In genomic region chr13:52928392-52928791, GRCm38 (mm10) we compare ENCODE assay signal across 8 mouse cellular contexts. TPM values are rescaled to one million over a fixed set of nuclear protein-coding genes. Genes with fewer than 3 reads are reported as not detected.
DNase-seq lines count a peak whose midpoint lies in the region; ATAC-seq lines count a peak whose summit lies in the region.

No protein-coding gene starts in this region.

- H3K27me3 ChIP-seq in heart, embryonic 12.5 days (replicated peaks) = no peaks in the 10 kb centered on the region
- no peaks in the 10 kb centered on the region for H3K27me3 ChIP-seq in embryonic facial prominence, embryonic 14.5 days (replicated peaks; ENCODE audit: control insufficient read depth, insufficient read depth, low read length)
- no peaks in the 10 kb centered on the region for H3K27me3 ChIP-seq in limb, embryonic 12.5 days
- no peaks in the 10 kb centered on the region for H3K27me3 ChIP-seq in stomach, embryonic 16.5 days (ENCODE audit: control insufficient read depth, insufficient read depth, low read length)

- H3K36me3 ChIP-seq in heart, embryonic 12.5 days = no peaks in the 10 kb centered on the region
- no peaks in the 10 kb centered on the region for H3K36me3 ChIP-seq in embryonic facial prominence, embryonic 14.5 days (ENCODE audit: control insufficient read depth, insufficient read depth, low read length)
- no peaks in the 10 kb centered on the region for H3K36me3 ChIP-seq in limb, embryonic 12.5 days
- no peaks in the 10 kb centered on the region for H3K36me3 ChIP-seq in stomach, embryonic 16.5 days (ENCODE audit: control insufficient read depth, insufficient read depth, low read length)

- ATAC-seq in heart, embryonic 12.5 days (ENCODE audit: insufficient number of reproducible peaks, low FRiP score) = no peak
- ATAC-seq in embryonic facial prominence, embryonic 14.5 days (ENCODE audit: low read depth) = no peak
- ATAC-seq in limb, embryonic 12.5 days (ENCODE audit: insufficient number of reproducible peaks, insufficient read depth, low FRiP score, low TSS enrichment, low read depth) = no peak
- ATAC-seq in stomach, embryonic 16.5 days (ENCODE audit: insufficient read depth, low FRiP score) = no peak
- ATAC-seq in granulocyte monocyte progenitor cell, adult 5-6 weeks (replicated peaks; ENCODE audit: poor library complexity, severe bottlenecking) = no peak

- H3K4me3 ChIP-seq in heart, embryonic 12.5 days = peak overlapping the region; percentile 89
- peak overlapping the region; percentile 87 for H3K4me3 ChIP-seq in embryonic facial prominence, embryonic 14.5 days (ENCODE audit: low read depth, low read length)
- peak overlapping the region; percentile 82 for H3K4me3 ChIP-seq in limb, embryonic 12.5 days (replicated peaks)
- H3K4me3 ChIP-seq in stomach, embryonic 16.5 days (replicated peaks; ENCODE audit: low read length) = peak overlapping the region; percentile 90

- DNase-seq in heart, postnatal 36 days = no peak
- peak; percentile 4 for DNase-seq in A20 (ENCODE audit: low read depth, low spot score)
- no peak for DNase-seq in embryonic facial prominence, embryonic 14.5 days (ENCODE audit: low spot score)
- DNase-seq in adrenal gland, postnatal 14 days = no peak

- intact Hi-C loops in heart, postnatal 36 days (cut with DNase I) = loop anchor here (2.0 to 5.0 kb wide), 2 partner anchors 106 to 216 kb away; no protein-coding TSS in a partner anchor

- 58% methylated on average over 9 of the region's 9 CpGs for whole genome bisulfite sequencing in heart, embryonic 12.5 days
- 58% methylated on average over 9 of the region's 9 CpGs for WGBS in embryonic facial prominence, embryonic 14.5 days
- 74% methylated on average over 9 of the region's 9 CpGs for WGBS in limb, embryonic 12.5 days
- 56% methylated on average over 9 of the region's 9 CpGs for WGBS in stomach, embryonic 16.5 days

- H3K9ac ChIP-seq in heart, embryonic 12.5 days = peak overlapping the region; percentile 84; the same call in 1 of the 2 replicates
- peak overlapping the region; percentile 87 for H3K9ac ChIP-seq in embryonic facial prominence, embryonic 14.5 days (ENCODE audit: low read depth, low read length)
- H3K9ac ChIP-seq in limb, embryonic 12.5 days (replicated peaks) = peak overlapping the region; percentile 81; the same call in 1 of the 2 replicates
- peak overlapping the region; percentile 93 for H3K9ac ChIP-seq in stomach, embryonic 16.5 days (ENCODE audit: low read length)

- 0 out of 2 replicates have a peak, but pooled peaks cover 3% of the 10 kb centered on the region for H3K9me3 ChIP-seq in heart, embryonic 12.5 days (replicated peaks)
- no peaks in the 10 kb centered on the region for H3K9me3 ChIP-seq in embryonic facial prominence, embryonic 14.5 days (ENCODE audit: control insufficient read depth, low read length)
- no peaks in the 10 kb centered on the region for H3K9me3 ChIP-seq in limb, embryonic 12.5 days
- no peaks in the 10 kb centered on the region for H3K9me3 ChIP-seq in stomach, embryonic 16.5 days (replicated peaks; ENCODE audit: control insufficient read depth, low read length)

- peaks cover 30% of the 10 kb centered on the region for H3K4me1 ChIP-seq in heart, embryonic 12.5 days (replicated peaks)
- peaks cover 9% of the 10 kb centered on the region for H3K4me1 ChIP-seq in embryonic facial prominence, embryonic 14.5 days (ENCODE audit: control insufficient read depth, insufficient read depth, low read length)
- peaks cover 21% of the 10 kb centered on the region for H3K4me1 ChIP-seq in limb, embryonic 12.5 days (replicated peaks)
- H3K4me1 ChIP-seq in stomach, embryonic 16.5 days (ENCODE audit: control insufficient read depth, insufficient read depth, low read length) = peaks cover 16% of the 10 kb centered on the region

- H3K27ac ChIP-seq in heart, embryonic 12.5 days (ENCODE audit: poor library complexity, severe bottlenecking) = no peak overlapping the region
- no peak overlapping the region; the same call in 1 of the 2 replicates for H3K27ac ChIP-seq in embryonic facial prominence, embryonic 14.5 days (replicated peaks; ENCODE audit: low read depth, low read length)
- H3K27ac ChIP-seq in limb, embryonic 12.5 days = no peak overlapping the region
- no peak overlapping the region for H3K27ac ChIP-seq in stomach, embryonic 16.5 days (ENCODE audit: low read length)

- peak overlapping the region; percentile 73 for H3K4me2 ChIP-seq in heart, embryonic 12.5 days
- peak overlapping the region; percentile 74 for H3K4me2 ChIP-seq in embryonic facial prominence, embryonic 14.5 days (ENCODE audit: low read depth, low read length)
- peak overlapping the region; percentile 67 for H3K4me2 ChIP-seq in limb, embryonic 12.5 days
- H3K4me2 ChIP-seq in stomach, embryonic 16.5 days (ENCODE audit: low read depth, low read length) = peak overlapping the region; percentile 68

RNA-seq across cellular contexts. Expression of gene Auh, which starts 1.1 kb away (rescaled TPM):
- polyA plus RNA-seq in heart, embryonic 12.5 days (2016; fragmentation: Nextera tagmentation; extraction: Ambion mirVana) = 51.3 and 55.2 TPM in 2 replicates
- 100 to 1,000 TPM; 139 to 141 TPM for total RNA-seq in heart, postnatal 36 days (2021)
- 34.0 and 35.2 TPM in 2 replicates for polyA plus RNA-seq in embryonic facial prominence, embryonic 14.5 days (2014; fragmentation: Nextera tagmentation; extraction: Ambion mirVana)
- polyA plus RNA-seq in limb, embryonic 12.5 days (2016; fragmentation: Nextera tagmentation; extraction: Ambion mirVana) = 40.8 and 41.0 TPM in 2 replicates
- polyA plus RNA-seq in stomach, embryonic 16.5 days (2015; fragmentation: Nextera tagmentation; extraction: Ambion mirVana) = 43.8 and 46.9 TPM in 2 replicates
- 29.2 and 35.9 TPM in 2 replicates for total RNA-seq in granulocyte monocyte progenitor cell, adult 5-6 weeks (2014; fragmentation: Nextera tagmentation)
- total RNA-seq in granulocyte monocyte progenitor cell, adult 5-6 weeks (2017) = 34.6 and 37.1 TPM in 2 replicates
- 128 and 131 TPM in 2 replicates for total RNA-seq in adrenal gland, postnatal 14 days (2021)

RNA-seq across cellular contexts. Expression of gene Nfil3, which starts 52.5 kb away (rescaled TPM):
- 46.3 and 50.2 TPM in 2 replicates for polyA plus RNA-seq in heart, embryonic 12.5 days (2016; fragmentation: Nextera tagmentation; extraction: Ambion mirVana)
- 10 to 100 TPM; 10.3 to 25.7 TPM for total RNA-seq in heart, postnatal 36 days (2021)
- 27.2 and 30.4 TPM in 2 replicates for polyA plus RNA-seq in embryonic facial prominence, embryonic 14.5 days (2014; fragmentation: Nextera tagmentation; extraction: Ambion mirVana)
- polyA plus RNA-seq in limb, embryonic 12.5 days (2016; fragmentation: Nextera tagmentation; extraction: Ambion mirVana) = 30.1 and 31.6 TPM in 2 replicates
- 31.6 and 31.8 TPM in 2 replicates for polyA plus RNA-seq in stomach, embryonic 16.5 days (2015; fragmentation: Nextera tagmentation; extraction: Ambion mirVana)
- total RNA-seq in granulocyte monocyte progenitor cell, adult 5-6 weeks (2014; fragmentation: Nextera tagmentation) = 3.9 and 8.3 TPM in 2 replicates
- 14.0 and 14.5 TPM in 2 replicates for total RNA-seq in granulocyte monocyte progenitor cell, adult 5-6 weeks (2017)
- 49.1 and 87.9 TPM in 2 replicates for total RNA-seq in adrenal gland, postnatal 14 days (2021)
